Mouse (Mus musculus) layer of hippocampus, adult 9-11 months (tissue): ENCODE measurements around the gene Rasa2.

Source experiments
- DNase-seq: peaks from one replicate; pipeline ENCODE4 v3.0.0; 2022

Gene Rasa2

DNA sequence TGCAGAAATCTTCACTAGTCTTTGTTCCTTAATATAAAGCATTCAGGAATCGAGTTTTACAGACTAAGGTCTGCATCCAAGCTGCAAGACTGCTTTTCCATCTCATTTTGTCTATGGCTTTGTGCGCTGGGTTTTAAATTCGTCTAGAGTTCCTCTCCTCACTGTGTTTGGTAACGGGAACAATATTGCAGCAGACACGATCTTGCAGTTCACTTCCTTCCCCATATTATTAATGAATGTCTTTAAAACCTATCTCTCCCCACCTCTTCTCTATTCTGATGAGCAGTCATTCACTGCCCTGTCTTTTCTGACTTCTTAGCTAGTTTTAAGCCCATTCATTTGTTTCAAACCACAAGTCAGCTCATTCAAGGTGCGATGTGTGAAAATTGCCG is 5.7 kb upstream of the Rasa2 start:
- DNase-seq, result no peak

DNA sequence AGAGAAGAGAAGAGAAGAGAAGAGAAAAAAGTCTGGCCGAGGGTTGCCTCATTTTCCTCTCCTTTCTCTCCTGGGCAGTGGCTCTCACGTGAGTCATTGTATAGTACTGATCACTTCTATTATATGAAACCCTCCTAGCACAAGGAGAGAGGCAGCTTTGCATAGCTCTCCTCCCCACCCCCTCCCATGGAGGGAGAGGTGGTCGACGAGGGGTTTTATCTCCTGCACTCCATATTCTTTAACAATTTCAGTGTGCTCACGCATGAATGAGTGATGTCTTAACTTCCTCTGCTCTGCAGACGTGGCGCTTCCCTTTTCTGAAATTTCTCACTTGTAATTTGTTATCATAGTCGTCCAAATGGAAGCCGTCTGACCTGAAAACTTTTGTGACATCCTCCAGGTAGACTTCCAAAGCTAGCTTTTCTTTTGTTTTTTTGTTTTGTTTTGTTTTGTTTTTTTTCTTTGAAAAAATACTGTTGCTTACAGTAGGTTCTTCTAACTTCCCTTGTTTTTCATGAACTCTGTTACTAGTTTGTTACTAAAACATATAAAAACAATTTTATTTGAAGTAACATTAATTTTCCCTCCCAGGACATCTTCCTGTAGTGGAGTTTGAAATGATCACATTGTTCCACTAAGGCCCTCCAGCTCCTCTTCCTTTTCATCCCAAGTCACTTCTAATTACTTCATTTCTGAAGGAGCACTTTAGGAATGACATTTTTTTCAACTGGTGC is 5.2 kb upstream of the Rasa2 start:
- no peak for DNase-seq

DNA sequence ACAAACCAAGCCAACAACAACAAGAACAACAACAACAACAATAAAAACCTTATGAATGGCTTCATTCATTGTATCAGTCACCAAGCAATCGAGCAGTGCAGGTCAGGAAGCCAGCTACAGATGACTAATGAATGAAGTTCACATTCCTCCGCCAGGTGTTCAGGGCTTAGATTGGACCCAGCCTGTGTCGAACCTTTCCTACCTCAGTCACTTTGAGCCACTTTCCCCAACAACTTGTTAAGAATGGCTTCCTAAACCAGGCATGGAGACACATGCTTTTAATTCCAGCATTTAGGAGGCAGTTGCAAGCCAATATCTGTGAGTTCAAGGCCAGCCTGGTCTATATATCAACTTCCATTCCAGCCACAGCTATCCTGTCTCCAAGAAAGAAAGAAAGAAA is 4.5 kb upstream of the Rasa2 start:
- no peak for DNase-seq

DNA sequence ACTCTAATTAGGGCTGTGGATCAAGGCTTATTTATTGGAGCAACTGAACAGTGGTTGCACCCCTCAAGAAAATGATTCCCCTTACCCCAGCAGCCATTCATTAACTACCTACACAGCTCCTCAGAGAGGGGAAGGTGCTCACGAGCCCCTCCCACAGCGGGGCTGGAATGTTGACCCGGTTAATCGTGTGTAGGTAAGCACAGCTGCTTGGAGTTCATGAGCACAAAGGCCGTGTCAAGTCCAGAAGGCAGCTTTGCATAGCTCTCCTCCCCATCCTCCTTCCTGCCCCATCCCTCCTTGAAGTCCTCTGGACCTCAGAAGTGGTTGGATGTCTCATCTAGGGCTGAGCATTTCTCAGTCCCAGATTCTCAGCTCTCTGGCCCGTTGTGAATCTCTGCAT is 3.8 kb upstream of the Rasa2 start:
- DNase-seq, result no peak

DNA sequence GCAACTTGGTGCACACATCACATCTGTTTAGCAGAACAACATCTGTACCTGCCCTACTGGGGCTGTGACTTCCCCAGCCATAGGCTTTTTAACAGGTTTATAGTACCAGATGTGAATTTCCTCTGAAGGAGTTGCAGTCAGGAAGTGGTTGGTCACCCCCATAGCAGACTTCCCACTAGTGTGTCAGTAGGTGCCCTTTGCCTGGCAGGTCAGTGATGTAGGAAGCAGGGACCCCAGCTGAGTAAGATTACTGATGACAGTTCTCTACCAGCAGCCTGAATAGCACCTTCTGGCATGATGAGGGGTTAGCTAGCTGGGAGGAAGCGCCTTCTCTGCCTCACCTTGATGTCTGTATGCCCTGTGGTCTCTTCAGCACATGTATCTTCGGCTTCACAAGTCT is 2.4 kb upstream of the Rasa2 start:
- no peak for DNase-seq

DNA sequence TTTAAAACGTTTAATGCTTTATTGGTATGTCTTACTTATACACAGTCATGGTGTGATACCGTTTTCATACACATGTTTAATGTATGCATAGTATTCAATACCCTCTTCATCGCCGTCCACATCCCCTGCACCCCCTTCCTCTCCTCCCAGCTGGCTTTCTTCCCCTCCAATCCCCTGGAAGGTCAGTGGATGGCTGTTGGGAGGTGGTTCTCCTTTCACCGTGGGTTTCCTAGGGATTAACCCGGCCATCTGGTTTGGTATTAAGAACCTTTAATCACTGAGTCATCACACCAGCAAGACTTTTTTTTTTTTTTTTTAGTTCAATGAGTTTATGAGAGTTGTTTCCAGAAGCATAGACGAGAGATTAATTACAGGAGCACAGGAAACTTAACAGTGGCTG is 1.3 kb upstream of the Rasa2 start:
- no peak for DNase-seq

DNA sequence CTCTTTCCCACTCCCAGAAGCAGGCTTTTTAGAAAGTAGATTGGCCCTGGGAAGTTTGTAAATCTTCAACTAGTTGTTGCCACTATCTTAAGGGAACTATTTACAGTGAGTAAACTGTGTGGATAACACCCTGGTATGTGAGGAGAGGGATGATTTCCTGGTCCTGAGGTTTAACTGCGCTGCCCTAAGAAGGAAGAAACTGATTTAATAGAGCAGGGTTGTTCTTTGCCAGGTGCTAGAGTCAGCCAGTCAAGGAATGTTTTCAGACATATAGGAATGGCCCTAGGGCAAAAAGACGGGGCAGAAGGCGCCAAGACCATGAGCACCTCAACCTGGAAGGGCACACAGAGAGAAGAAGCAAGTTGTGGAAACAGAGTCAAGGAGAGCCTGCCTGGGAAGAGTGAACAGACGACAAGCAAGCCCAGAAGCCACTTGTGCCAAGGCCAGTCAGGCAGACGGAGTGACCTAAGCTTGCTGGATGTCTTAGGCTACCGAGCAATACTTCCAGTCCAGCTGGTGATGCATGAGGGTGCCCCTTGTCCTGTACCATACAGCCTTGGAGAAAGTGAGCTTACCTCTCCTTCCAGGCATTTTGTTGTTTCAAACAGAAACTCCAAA is 765 bp upstream of the Rasa2 start:
- DNase-seq, result no peak

DNA sequence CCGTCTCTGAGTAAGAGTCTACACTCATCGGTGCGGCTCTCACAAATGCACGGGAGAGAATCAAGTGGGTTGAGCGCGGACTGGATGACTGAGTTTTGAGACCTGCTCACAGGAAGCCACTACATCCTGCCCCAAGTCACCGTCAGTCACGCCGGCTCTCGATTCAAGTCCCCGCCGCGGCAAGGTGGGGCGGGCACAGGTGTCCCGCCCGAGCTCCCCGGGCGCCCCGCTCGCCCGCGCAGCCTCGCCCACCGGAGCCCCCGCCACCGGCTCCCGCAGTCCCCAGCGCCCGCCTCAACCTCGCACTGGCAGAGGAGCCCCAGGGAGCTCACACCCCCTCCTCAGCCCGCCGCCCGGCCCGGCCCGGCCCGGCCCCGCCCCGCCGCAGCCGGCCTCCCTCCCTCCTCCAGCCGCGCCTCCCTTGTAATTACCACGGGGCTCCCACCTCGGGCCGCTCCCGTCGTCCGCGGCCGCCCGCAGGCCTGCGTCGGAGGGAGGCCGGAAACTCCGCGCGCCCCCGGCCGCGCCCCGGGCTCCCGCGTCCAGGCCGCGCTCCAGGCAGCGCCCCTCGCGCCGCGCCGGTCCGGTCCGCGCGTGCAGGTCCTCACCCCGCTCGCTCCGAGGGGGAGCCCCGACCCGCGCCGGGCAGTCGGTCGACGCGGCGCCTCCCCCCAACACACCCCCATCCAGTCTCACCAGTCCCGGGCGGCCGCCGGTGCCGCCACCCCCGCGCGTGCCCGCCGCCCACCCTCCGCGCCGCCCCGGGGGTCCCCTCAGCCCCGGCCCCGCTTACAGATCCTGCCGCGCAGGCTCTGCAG is 637 bp downstream of the Rasa2 start:
- no peak for DNase-seq

DNA sequence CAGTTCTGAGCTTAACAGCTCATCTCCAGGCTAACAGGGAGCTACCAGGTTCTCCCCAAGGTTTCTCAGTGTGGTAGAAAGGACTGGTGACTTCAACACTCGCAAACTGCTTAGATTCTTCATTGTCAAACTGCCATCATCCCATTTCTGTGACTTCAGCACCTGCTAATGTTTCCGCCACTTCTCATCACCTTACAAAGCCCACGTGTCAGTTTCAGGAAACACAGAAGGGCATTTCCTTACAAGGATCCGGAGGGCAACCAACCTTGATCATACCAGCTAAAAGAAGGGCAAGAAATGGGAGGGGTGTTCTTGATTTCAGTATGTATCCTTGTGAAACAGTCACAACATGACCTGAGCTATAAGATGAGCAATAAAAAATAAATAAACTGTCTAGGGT is 2.3 kb downstream of the Rasa2 start:
- DNase-seq, result no peak

DNA sequence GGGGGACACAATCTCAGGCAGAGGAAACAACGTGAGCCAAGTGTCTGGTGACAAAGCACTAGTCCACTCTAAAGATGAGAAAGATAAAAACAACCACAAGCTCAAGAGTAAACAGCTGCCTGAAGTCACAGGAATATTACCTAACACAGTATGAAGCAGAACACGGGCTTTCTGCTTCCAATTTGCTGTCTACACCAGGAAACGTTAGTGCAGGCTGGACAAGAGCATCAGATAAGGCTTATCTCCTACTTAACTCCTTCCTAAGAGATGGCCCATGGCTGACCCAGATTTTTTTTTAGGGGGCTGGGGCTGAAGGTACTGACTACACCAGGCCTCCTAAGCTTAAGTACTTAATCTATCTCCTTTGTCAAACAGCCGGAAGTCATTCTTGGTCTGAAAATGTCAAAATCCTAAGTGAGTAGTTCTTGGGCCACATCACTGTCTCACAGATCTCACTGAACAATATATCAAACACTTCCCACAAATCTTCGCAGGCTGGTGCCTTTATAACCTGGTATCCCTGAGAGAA is 3.8 kb downstream of the Rasa2 start:
- no peak for DNase-seq

DNA sequence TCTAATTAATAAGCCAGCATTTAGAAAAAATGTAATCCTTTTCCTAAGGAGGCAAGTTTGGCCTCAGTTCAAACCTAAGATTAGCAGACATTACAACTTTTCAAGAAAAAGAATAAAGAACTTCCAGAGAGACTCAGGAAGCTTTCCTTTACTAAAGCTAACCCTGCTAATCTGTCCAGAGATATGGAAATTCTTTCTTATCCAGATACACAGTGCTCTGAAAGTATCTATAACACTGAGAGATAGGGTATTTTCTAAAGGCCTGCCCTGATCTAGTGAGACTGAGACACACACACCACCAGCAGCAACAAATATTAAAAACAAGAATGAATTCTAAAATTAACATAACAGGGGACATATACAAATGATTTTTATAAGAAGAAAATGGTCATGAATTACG is 4.4 kb downstream of the Rasa2 start:
- no peak for DNase-seq

DNA sequence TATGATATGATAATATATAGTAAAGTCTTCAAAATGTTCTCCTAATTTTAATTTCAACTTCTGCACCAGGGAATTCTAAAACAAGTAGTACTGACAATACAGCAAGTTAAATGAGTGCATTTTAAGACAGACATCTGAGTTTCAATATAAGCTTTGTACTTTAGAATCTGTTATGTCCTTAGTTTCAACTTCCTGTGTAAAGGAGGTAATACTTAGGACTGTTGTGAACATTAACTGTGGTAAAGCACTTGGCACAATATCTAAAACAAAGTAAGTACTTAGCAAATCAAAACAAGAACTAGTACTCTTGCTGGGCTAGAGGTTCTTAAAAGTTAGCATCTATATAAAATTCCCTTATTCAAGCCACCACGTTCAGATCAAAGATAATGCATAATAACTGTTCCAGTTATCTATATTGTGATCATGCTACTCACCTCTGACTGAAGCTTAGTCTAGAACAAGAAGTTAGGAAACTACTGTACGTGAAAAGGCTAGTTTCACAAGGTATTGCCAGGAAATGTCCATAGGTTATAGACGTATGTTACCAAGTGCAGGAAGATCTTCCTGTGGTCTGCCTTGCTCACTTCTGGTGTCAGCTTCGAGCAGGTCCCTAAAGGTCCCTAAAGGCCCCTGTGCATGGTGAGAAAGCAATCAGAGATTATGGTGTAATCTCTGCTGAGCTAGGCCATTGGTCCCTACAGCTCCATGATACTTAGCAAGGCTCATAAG is 12.8 kb downstream of the Rasa2 start:
- no peak for DNase-seq

DNA sequence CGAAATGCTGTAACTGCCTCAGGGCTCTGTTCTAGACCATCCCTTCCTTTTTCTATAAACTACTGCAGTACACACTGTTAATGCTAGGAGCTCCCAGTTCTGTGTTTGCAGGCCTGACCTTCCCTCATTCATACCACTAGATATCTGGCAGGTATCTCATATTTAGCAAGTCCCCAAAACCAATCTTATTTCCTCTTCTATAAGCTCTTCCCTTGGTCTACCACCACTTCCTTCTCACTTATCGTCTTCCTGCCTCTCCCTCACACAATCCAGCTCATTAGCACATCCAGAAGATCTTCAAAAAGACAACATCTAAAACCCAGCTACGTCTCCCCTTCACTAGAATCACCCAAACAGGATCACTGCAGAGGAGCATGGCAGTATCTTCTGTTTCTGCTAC is 19.1 kb downstream of the Rasa2 start:
- DNase-seq, result no peak

DNA sequence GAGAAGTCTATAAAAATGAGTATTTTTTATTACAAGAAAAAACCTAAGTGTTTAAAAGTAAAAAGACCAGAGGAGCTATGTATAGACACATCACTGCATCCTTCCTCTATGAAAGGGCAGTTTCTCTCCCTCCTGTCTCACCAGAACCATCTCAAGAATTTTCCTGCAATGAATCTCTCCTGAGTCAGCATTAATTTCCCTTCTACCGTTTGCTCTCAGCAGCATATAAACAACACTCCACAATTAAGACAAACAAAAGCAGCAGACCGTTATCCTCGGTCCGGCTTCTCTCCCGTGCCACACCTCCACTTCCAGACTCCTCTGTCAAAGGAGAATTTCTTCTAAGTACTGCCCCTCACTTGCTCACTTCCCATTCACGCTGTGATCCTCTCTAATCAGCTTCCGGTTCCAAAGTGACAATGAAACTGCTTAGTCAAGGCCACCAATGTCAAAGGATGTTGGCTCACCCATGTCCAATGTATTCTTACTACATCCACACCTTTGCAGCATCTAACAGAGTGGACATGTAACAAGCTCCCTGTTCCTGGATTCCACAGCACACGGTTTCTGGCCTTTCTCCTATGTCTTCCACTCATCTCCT is 19.6 kb downstream of the Rasa2 start:
- no peak for DNase-seq

DNA sequence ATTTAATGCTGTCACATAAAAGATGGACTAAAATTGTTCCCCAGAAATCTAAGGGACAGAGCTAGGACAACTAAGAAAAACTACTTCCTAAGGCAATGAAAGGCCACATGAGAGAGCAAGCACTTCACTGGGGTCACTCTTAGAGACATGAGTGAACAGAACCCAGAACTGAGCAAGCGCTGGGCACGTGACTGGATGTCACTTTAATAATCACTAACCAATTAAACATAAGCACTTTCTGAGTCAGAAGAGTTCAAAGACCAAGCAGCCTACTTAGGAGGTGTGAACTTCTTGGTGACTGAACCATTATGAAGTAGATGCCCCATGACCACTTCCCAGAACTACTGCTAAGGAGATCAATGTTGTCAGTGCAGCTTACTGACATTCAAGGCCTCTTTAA is 20.6 kb downstream of the Rasa2 start:
- no peak for DNase-seq

DNA sequence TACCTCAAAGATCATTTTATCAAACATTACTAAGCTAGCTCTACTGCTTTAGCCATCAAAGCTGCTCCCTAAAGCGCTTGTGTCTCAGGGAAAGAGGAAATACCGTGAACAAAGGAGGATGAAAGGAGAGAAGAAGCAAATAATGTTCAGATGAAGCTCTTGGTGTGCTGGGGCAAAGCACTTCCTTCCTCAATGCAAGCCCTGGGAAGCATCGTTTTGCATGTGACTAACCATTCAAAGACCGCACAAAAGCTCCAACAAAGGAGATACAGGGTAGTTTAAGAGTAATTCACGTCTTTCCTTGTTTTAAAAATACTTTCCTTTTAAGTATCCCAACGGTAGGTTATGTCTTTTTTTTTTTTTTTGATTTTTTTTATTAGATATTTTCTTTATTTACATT is 28.0 kb downstream of the Rasa2 start:
- DNase-seq, result no peak

DNA sequence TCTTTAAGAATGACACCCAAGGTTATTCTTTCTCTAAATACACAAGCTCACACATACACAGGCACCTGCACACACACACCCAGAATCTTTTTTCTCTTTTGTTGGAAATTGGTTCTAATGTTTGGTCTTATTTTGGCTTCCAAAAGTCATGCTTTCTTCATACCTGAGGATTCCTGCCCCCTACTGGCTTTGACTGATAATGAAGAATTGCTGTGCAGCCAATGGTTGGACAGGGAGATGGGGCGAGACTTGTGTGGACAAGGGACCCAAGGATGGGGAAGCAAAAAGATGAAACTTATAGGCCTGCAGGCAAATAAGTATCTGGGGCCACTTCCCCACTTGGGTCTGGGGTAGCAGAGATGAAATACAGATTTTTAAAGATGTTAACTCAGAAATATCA is 33.5 kb downstream of the Rasa2 start:
- DNase-seq, result no peak

DNA sequence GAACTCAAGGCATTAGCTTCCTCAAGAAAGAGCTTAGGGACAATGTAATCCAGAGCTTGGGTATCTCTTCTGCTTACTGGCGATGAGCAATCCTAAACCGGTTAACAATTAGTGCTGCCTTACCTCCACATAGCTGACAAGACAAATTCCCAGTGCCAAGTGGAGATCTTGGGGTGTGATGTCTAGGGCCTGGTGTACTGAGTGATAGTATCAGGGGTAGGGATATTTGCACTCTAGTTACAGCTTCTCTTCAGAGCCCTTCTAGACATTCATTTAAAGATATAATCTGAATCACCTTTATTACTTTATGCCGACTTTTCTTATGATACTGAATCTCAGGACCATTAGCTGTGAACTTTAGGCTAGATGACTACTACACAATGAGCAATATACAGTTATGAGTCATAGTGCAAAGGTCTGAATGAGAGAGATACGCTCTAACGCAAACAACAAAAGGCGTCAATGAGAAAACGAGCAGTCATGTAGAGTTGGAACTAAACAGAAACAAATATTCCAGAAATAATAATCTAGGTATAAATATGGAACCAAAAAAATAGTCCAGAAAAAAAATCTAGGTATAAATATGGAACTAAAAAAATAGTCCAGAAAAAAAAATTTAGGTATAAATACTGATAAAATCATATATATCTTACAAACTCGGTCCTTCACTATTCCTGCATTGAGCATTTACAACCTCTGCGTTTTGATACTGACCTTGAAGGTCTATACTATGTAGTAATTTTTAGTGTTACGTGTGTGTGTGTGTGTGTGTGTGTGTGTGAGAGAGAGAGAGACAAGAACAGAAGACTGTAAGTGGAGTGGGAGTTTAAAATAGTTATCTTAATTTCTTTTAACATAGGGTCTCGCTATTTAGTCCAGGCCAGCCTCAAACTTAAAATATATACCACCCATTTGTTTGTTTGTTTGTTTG is 38.5 kb downstream of the Rasa2 start:
- no peak for DNase-seq

DNA sequence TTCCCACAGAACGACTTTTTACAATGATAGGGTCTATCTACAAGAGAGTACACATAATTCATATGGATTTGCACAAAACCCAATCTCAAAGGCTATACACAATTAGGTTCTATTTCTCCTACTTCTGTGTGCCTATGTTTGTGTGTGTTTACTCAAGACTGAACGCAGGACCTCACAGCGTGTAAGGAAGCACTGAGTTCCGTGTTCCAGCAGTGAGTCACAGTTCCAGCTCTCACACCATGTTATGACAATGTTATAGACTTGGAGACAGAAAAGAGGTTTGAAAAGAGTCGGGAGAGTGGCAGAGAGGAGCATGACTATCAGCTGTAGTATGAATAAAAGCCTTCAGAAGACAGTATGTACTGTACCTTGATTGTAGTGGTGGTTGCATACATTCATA is 42.1 kb downstream of the Rasa2 start:
- DNase-seq, result no peak

DNA sequence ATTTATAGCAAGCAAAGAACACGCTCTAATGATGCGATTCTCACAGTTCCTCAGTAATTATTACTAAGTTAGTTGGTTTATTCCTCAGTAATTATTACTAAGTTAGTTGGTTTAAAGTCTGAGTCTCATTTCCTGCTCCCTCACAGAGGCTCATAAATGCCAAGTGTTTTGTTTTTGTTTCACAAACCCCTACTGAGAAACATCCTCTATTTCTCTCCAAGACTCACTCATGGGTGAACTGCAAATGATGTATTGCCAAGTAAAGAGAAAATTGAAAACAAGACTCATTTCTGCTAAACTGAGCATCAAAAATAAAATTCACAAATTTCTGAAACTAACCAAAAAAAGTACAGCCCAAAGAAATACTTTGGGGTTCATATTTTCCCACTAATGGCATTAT is 47.9 kb downstream of the Rasa2 start:
- DNase-seq, result no peak

DNA sequence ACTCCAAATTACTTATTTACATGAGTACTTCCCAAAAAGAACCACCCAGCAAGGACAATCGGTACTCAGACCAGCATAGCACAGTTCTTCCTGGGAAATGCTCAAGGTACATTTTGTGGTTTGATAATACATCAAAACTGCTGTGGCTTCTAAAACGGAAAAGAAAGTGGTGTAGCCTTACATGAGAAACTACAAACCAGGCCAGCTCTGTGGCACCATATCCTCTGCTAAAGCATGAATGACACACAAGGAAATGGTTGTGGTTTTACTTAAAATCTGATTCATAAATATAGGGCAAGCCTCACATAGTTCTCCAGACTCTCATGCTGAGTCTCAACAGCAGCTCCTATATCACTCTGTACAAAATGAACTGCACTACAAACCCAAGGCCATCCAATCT is 48.3 kb downstream of the Rasa2 start:
- no peak for DNase-seq

DNA sequence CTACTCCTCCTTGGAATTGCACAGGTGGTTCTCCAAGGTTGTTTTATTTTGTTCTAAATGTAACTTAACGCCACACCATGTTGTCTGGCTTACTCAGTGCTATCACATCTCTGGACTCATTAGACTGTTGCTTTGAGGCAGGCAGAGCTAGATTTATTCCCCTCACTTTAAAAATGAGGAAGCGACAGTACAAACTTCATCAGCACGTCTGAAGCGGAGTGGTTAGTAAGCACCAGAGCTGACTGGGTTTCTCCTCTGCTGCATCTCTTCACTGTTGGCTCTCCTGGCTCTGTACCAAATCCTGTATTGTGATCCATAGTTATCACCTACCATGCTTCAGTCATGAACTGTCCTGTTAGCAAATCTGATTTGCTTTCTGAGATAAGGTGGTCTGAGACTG is 53.2 kb downstream of the Rasa2 start:
- no peak for DNase-seq
